Mouse (Mus musculus): Measurements from ENCODE around the gene Homer1. TPM values are rescaled to one million over a fixed set of nuclear protein-coding genes. Genes with fewer than 3 reads are reported as not detected.

Gene Homer1
- 1 to 10 TPM; 5.2 to 7.6 TPM for total RNA-seq (2023)

DNA sequence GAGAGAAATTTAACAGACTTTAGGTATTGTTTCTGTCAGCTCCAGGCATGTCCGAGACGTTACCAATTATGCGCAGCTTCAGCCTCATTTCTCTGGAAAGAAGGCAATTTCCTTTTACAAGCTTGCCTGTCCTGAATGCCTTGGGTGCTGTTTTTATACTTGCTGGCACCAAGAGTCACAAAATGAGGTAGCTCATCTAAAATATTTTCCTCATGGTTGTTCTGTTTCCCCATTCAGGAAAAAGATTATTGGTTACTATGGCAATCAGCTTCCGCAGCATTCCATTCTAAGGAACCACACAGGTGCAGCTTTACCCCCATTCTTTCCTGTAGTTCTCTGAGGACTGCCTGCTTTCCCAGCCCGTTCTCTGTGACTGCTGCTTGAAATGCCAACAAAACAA is at the start of gene Homer1:
Gene Homer1 (plus strand): TSS at position 320 of the 400 bp plus-strand sequence.

Other genes starting within 250 kb of the Homer1 start
- gene Cmya5, start 154.9 kb upstream of the Homer1 start, total RNA-seq (2023), result under 1 TPM; 0.07 to 0.13 TPM
- gene Tent2, start 107.2 kb upstream of the Homer1 start, total RNA-seq (2023), result 10 to 100 TPM; 64.2 to 65.4 TPM
- gene Jmy, start 200.2 kb downstream of the Homer1 start, total RNA-seq (2023), result 10 to 100 TPM in 1 of 2 experiments, 1 to 10 TPM in 1; 9.9 to 11.3 TPM

Data from neutrophil, adult 59 days (primary cell).